Mouse (Mus musculus) retina, postnatal 1 day (tissue): Measurements from ENCODE around the gene Fignl1.

Experiments used
- DNase-seq: peaks from one replicate; pipeline ENCODE4 v3.0.0-alpha.2; 2012

The Fignl1 gene

GRCm38 (mm10) chr11:11808035-11808819 is 535 bp downstream of the Fignl1 start:
- DNase-seq = no peak

GRCm38 (mm10) chr11:11805951-11806350 is 2.8 kb downstream of the Fignl1 start:
- DNase-seq = no peak

- DNase-seq = no peak
Observed at GRCm38 (mm10) chr11:11804421-11804820, 4.3 kb downstream of the Fignl1 start.

- no peak for DNase-seq
Observed at GRCm38 (mm10) chr11:11801067-11801466, 7.7 kb downstream of the Fignl1 start.

GRCm38 (mm10) chr11:11800304-11800703 is 8.5 kb downstream of the Fignl1 start:
- DNase-seq = no peak

- DNase-seq = no peak
Observed at GRCm38 (mm10) chr11:11798690-11799089, 10.1 kb downstream of the Fignl1 start.

- no peak for DNase-seq
Observed at GRCm38 (mm10) chr11:11794626-11795025, 14.1 kb downstream of the Fignl1 start.

- DNase-seq = peak; percentile 89
Observed at GRCm38 (mm10) chr11:11788521-11788974, 20.2 kb downstream of the Fignl1 start.

GRCm38 (mm10) chr11:11785457-11785856 is 23.3 kb downstream of the Fignl1 start:
- no peak for DNase-seq

GRCm38 (mm10) chr11:11781728-11782127 is 27.0 kb downstream of the Fignl1 start:
- DNase-seq = no peak

GRCm38 (mm10) chr11:11778345-11778744 is 30.4 kb downstream of the Fignl1 start:
- DNase-seq = no peak

GRCm38 (mm10) chr11:11777796-11778195 is 31.0 kb downstream of the Fignl1 start:
- DNase-seq = no peak

- no peak for DNase-seq
Observed at GRCm38 (mm10) chr11:11777246-11777645, 31.5 kb downstream of the Fignl1 start.

- DNase-seq = no peak
Observed at GRCm38 (mm10) chr11:11776822-11777174, 32.0 kb downstream of the Fignl1 start.

- DNase-seq = no peak
Observed at GRCm38 (mm10) chr11:11776071-11776821, 32.5 kb downstream of the Fignl1 start.

- no peak for DNase-seq
Observed at GRCm38 (mm10) chr11:11774893-11775292, 33.9 kb downstream of the Fignl1 start.

GRCm38 (mm10) chr11:11774384-11774783 is 34.4 kb downstream of the Fignl1 start:
- DNase-seq = no peak

- no peak for DNase-seq
Observed at GRCm38 (mm10) chr11:11772196-11772595, 36.6 kb downstream of the Fignl1 start.

- DNase-seq = no peak
Observed at GRCm38 (mm10) chr11:11770691-11771090, 38.1 kb downstream of the Fignl1 start.

GRCm38 (mm10) chr11:11769281-11769680 is 39.5 kb downstream of the Fignl1 start:
- no peak for DNase-seq

- DNase-seq = no peak
Observed at GRCm38 (mm10) chr11:11768057-11768456, 40.7 kb downstream of the Fignl1 start.

- DNase-seq = no peak
Observed at GRCm38 (mm10) chr11:11766736-11767135, 42.0 kb downstream of the Fignl1 start.

GRCm38 (mm10) chr11:11766105-11766504 is 42.7 kb downstream of the Fignl1 start:
- DNase-seq = no peak

GRCm38 (mm10) chr11:11765414-11765813 is 43.3 kb downstream of the Fignl1 start:
- DNase-seq = no peak
